Mouse (Mus musculus): ENCODE data around the gene Rsad2. TPM values are rescaled to one million over a fixed set of nuclear protein-coding genes. Genes with fewer than 3 reads are reported as not detected.

Gene Rsad2
- total RNA-seq, 2 experiments from 2014 or later, result 0.27 to 0.33 TPM

- DNase-seq (ENCODE audit: extremely low spot score in 1 of 2, low spot score in 1 of 2), result peak in 1 of 2 experiments; percentile 38
Measured at GRCm38 (mm10) chr12:26403372-26404125, 52.7 kb downstream of the Rsad2 start.

- no peak for DNase-seq (ENCODE audit: extremely low spot score in 1 of 2, low spot score in 1 of 2)
Measured at GRCm38 (mm10) chr12:26401696-26402470, 54.4 kb downstream of the Rsad2 start.

- DNase-seq (ENCODE audit: extremely low spot score in 1 of 2, low spot score in 1 of 2), result no peak
Measured at GRCm38 (mm10) chr12:26401254-26401653, 55.0 kb downstream of the Rsad2 start.

- no peak for DNase-seq (ENCODE audit: extremely low spot score in 1 of 2, low spot score in 1 of 2)
Measured at GRCm38 (mm10) chr12:26400762-26401161, 55.5 kb downstream of the Rsad2 start.

- no peak for DNase-seq (ENCODE audit: extremely low spot score in 1 of 2, low spot score in 1 of 2)
Measured at GRCm38 (mm10) chr12:26399391-26399790, 56.9 kb downstream of the Rsad2 start.

- DNase-seq (ENCODE audit: extremely low spot score in 1 of 2, low spot score in 1 of 2), result no peak
Measured at GRCm38 (mm10) chr12:26398597-26398996, 57.7 kb downstream of the Rsad2 start.

GRCm38 (mm10) chr12:26394485-26395470 is 61.5 kb downstream of the Rsad2 start:
- DNase-seq (ENCODE audit: extremely low spot score in 1 of 2, low spot score in 1 of 2), result no peak

GRCm38 (mm10) chr12:26393291-26393690 is 63.0 kb downstream of the Rsad2 start:
- no peak for DNase-seq (ENCODE audit: extremely low spot score in 1 of 2, low spot score in 1 of 2)

Small RNA genes within 50 kb of the gene (microRNA-seq; reads per million reads assigned to microRNA genes)
- 2.8 to 3.9 reads per million in 2 experiments for gene Mir6538

Other genes starting within 250 kb of the Rsad2 start
- 10 to 100 TPM; 26.6 to 27.0 TPM for gene Rnf144a, start 41.2 kb downstream of the Rsad2 start, total RNA-seq (2021)
- gene Cmpk2, start 12.8 kb upstream of the Rsad2 start, total RNA-seq (2021), result 10 to 100 TPM; 16.2 to 19.0 TPM

All from layer of hippocampus, postnatal 25 days (tissue).